Mouse (Mus musculus): ENCODE results near the gene E2f4. TPM values are rescaled to one million over a fixed set of nuclear protein-coding genes. Genes with fewer than 3 reads are reported as not detected.

E2f4 gene
- polyA plus RNA-seq, 1 experiment = 41.2 TPM

- no peak overlapping the region for H3K4me3 ChIP-seq (replicated peaks)
- H3K36me3 ChIP-seq (replicated peaks; ENCODE audit: low read length) = peaks cover 11% of the 10 kb centered on the region
- TF ChIP-seq GATA1 (IDR thresholded peaks at IDR 0.05; ENCODE audit: borderline replicate concordance, low read length) = no peak
- TF ChIP-seq FLI1 (IDR thresholded peaks at IDR 0.05; ENCODE audit: low read length) = no peak
- H3K27me3 ChIP-seq (replicated peaks) = peaks cover 53% of the 10 kb centered on the region
- no peaks in the 10 kb centered on the region for H3K9me3 ChIP-seq
- H3K4me1 ChIP-seq = peaks cover 51% of the 10 kb centered on the region
These were observed 56.2 kb downstream of the E2f4 start for GRCm38 (mm10) chr8:105353583-105354135.

DNA sequence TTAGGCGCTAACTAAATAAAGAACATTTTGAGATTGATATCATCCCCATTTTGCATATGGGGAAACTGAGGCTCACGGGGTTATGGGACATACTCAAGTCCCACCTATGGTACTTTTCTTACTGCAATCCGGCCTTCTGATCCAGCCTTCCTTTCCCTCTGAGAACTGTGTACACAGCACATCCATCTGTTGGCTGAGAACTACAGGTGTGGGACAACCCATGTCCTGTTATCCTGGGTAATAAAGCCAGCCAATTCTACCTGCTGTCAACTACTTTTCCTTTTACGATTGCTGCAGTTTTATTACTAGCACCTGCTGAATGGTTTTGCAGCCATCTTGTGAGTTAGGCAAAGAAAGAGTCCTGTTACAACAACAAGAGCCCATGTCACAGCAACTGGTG, 57.1 kb downstream of the E2f4 start:
- H3K27me3 ChIP-seq (replicated peaks) = peaks cover 49% of the 10 kb centered on the region
- H3K36me3 ChIP-seq (replicated peaks; ENCODE audit: low read length) = peaks cover 13% of the 10 kb centered on the region
- no peaks in the 10 kb centered on the region for H3K9me3 ChIP-seq
- peaks cover 48% of the 10 kb centered on the region for H3K4me1 ChIP-seq
- no peak overlapping the region for H3K4me3 ChIP-seq (replicated peaks)
- TF ChIP-seq GATA1 (IDR thresholded peaks at IDR 0.05; ENCODE audit: borderline replicate concordance, low read length) (no peak), FLI1 (IDR thresholded peaks at IDR 0.05; ENCODE audit: low read length) (no peak)

Other genes with a start within 250 kb of the E2f4 start
- not detected in 2 replicates for gene Ces3a, start 249.1 kb upstream of the E2f4 start, polyA plus RNA-seq (2012; ENCODE audit: insufficient read depth, low replicate concordance)
- gene Ces3b, start 213.9 kb upstream of the E2f4 start, polyA plus RNA-seq (2012; ENCODE audit: insufficient read depth, low replicate concordance) = not detected in 2 replicates
- not detected in 2 replicates for gene Ces4a, start 165.9 kb upstream of the E2f4 start, polyA plus RNA-seq (2012; ENCODE audit: insufficient read depth, low replicate concordance)
- gene Cbfb, start 127.0 kb upstream of the E2f4 start, polyA plus RNA-seq (2012; ENCODE audit: insufficient read depth, low replicate concordance) = 2.1 and 15.3 TPM in 2 replicates
- gene D230025D16Rik, start 72.5 kb upstream of the E2f4 start, polyA plus RNA-seq (2012; ENCODE audit: insufficient read depth, low replicate concordance) = 1.4 and 2.1 TPM in 2 replicates
- 4.9 and 14.6 TPM in 2 replicates for gene B3gnt9, start 42.5 kb upstream of the E2f4 start, polyA plus RNA-seq (2012; ENCODE audit: insufficient read depth, low replicate concordance)
- 32.6 and 35.8 TPM in 2 replicates for gene Tradd, start 33.1 kb upstream of the E2f4 start, polyA plus RNA-seq (2012; ENCODE audit: insufficient read depth, low replicate concordance)
- gene Fbxl8, start 33.0 kb upstream of the E2f4 start, polyA plus RNA-seq (2012; ENCODE audit: insufficient read depth, low replicate concordance) = 6.2 and 8.9 TPM in 2 replicates
- 0.73 TPM in 1 of 2 replicates, not detected in the other for gene Hsf4, start 27.9 kb upstream of the E2f4 start, polyA plus RNA-seq (2012; ENCODE audit: insufficient read depth, low replicate concordance)
- gene Nol3, start 21.5 kb upstream of the E2f4 start, polyA plus RNA-seq (2012; ENCODE audit: insufficient read depth, low replicate concordance) = 0.41 TPM in 1 of 2 replicates, not detected in the other
- 1.6 and 1.8 TPM in 2 replicates for gene 4931428F04Rik, start 7.8 kb upstream of the E2f4 start, polyA plus RNA-seq (2012; ENCODE audit: insufficient read depth, low replicate concordance)
- gene Exoc3l, start 1.6 kb upstream of the E2f4 start, polyA plus RNA-seq (2012; ENCODE audit: insufficient read depth, low replicate concordance) = 76.3 and 141 TPM in 2 replicates
- gene Elmo3, start 7.9 kb downstream of the E2f4 start, polyA plus RNA-seq (2012; ENCODE audit: insufficient read depth, low replicate concordance) = 0.63 TPM in 1 of 2 replicates, not detected in the other
- 13.0 and 15.5 TPM in 2 replicates for gene Lrrc29, start 28.6 kb downstream of the E2f4 start, polyA plus RNA-seq (2012; ENCODE audit: insufficient read depth, low replicate concordance)
- gene Tmem208, start 28.7 kb downstream of the E2f4 start, polyA plus RNA-seq (2012; ENCODE audit: insufficient read depth, low replicate concordance) = 61.6 and 71.6 TPM in 2 replicates
- gene Fhod1, start 50.3 kb downstream of the E2f4 start, polyA plus RNA-seq (2012; ENCODE audit: insufficient read depth, low replicate concordance) = 78.6 and 155 TPM in 2 replicates
- 4.1 and 16.4 TPM in 2 replicates for gene Slc9a5, start 51.2 kb downstream of the E2f4 start, polyA plus RNA-seq (2012; ENCODE audit: insufficient read depth, low replicate concordance)
- gene Plekhg4, start 75.6 kb downstream of the E2f4 start, polyA plus RNA-seq (2012; ENCODE audit: insufficient read depth, low replicate concordance) = 0.02 TPM in 1 of 2 replicates, not detected in the other
- gene Kctd19, start 115.8 kb downstream of the E2f4 start, polyA plus RNA-seq (2012; ENCODE audit: insufficient read depth, low replicate concordance) = not detected in 2 replicates
- gene Lrrc36, start 115.9 kb downstream of the E2f4 start, polyA plus RNA-seq (2012; ENCODE audit: insufficient read depth, low replicate concordance) = not detected in 2 replicates
- gene Tppp3, start 173.9 kb downstream of the E2f4 start, polyA plus RNA-seq (2012; ENCODE audit: insufficient read depth, low replicate concordance) = 2.5 and 3.3 TPM in 2 replicates
- 5.4 and 9.0 TPM in 2 replicates for gene Zdhhc1, start 199.2 kb downstream of the E2f4 start, polyA plus RNA-seq (2012; ENCODE audit: insufficient read depth, low replicate concordance)
- gene Hsd11b2, start 221.1 kb downstream of the E2f4 start, polyA plus RNA-seq (2012; ENCODE audit: insufficient read depth, low replicate concordance) = 0.12 TPM in 1 of 2 replicates, not detected in the other

Data from megakaryocyte, embryonic 14.5 days (primary cell).